Mouse (Mus musculus) forebrain, embryonic 12.5 days (tissue): Measurements from ENCODE around the gene Adcy9. TPM values are rescaled to one million over a fixed set of nuclear protein-coding genes. Genes with fewer than 3 reads are reported as not detected.

ENCODE experiments used
- ATAC-seq: fragments of 200-750 bp; cut with Nextera tagmentation; 2 replicates; pipeline ENCODE4 v1.8.0; 2017; ENCODE audit warnings: moderate TSS enrichment; ENCODE audit not compliant: low FRiP score
- H3K27ac ChIP-seq: fragments of 300-500 bp; sonication (generic); 2 replicates; pipeline ENCODE4 v1.5.1; 2016; ENCODE audit warnings: mild to moderate bottlenecking
- H3K27me3 ChIP-seq: fragments of 300-500 bp; sonication (generic); 2 replicates; pipeline ENCODE4 v1.6.1; 2016; ENCODE audit warnings: mild to moderate bottlenecking
- H3K36me3 ChIP-seq: fragments of 300-500 bp; sonication (generic); replicated peaks from 2 replicates; pipeline ENCODE4 v1.6.1; 2016; ENCODE audit warnings: mild to moderate bottlenecking
- H3K4me1 ChIP-seq: fragments of 300-500 bp; sonication (generic); 2 replicates; pipeline ENCODE4 v1.6.1; 2016
- H3K4me2 ChIP-seq: fragments of 300-500 bp; sonication (generic); 2 replicates; pipeline ENCODE4 v1.6.1; 2016; ENCODE audit warnings: mild to moderate bottlenecking, moderate library complexity
- H3K4me3 ChIP-seq: fragments of 300-500 bp; sonication (generic); replicated peaks from 2 replicates; pipeline ENCODE4 v1.5.1; 2016; ENCODE audit warnings: mild to moderate bottlenecking
- H3K9ac ChIP-seq: fragments of 300-500 bp; sonication (generic); 2 replicates; pipeline ENCODE4 v1.6.1; 2016; ENCODE audit warnings: mild to moderate bottlenecking
- H3K9me3 ChIP-seq: fragments of 300-500 bp; sonication (generic); 2 replicates; pipeline ENCODE4 v1.6.1; 2016
- WGBS: fragments of 180-500 bp; shearing (Covaris S2); methylation state at CpG from one replicate; pipeline ENCODE4 v1.1.7; 2016; 5-methylcytosine and 5-hydroxymethylcytosine counted together
- polyA plus RNA-seq: library from polyadenylated mRNA; unstranded; fragments of >200 nt; fragmentation: Nextera tagmentation; extraction: Ambion mirVana; gene quantifications from 2 replicates; pipeline ENCODE4 v1.2.1, GENCODE M21; 2016

The Adcy9 gene
- polyA plus RNA-seq, 1 experiment from 2014 or later = 1.4 TPM

GRCm38 (mm10) chr16:4398782-4399181 is 21.5 kb downstream of the Adcy9 start:
- WGBS = 86% methylated on average over 2 of the region's 2 CpGs
- no peak for ATAC-seq
- no peaks in the 10 kb centered on the region for H3K27me3 ChIP-seq

GRCm38 (mm10) chr16:4397636-4398035 is 22.7 kb downstream of the Adcy9 start:
- Histone ChIP-seq H3K9me3 (no peaks in the 10 kb centered on the region), H3K9ac (no peak overlapping the region), H3K4me3 (no peak overlapping the region), H3K27me3 (no peaks in the 10 kb centered on the region), H3K4me2 (no peak overlapping the region), H3K4me1 (no peaks in the 10 kb centered on the region), H3K36me3 (no peaks in the 10 kb centered on the region), H3K27ac (no peak overlapping the region)
- 90% methylated on average over 7 of the region's 7 CpGs for WGBS
- ATAC-seq = no peak

More at GRCm38 (mm10) chr16:4398782-4399181, 21.5 kb downstream of the Adcy9 start:
- H3K9ac ChIP-seq = no peak overlapping the region
- H3K27ac ChIP-seq = no peak overlapping the region
- no peaks in the 10 kb centered on the region for H3K4me1 ChIP-seq
- H3K4me2 ChIP-seq = no peak overlapping the region
- H3K9me3 ChIP-seq = no peaks in the 10 kb centered on the region
- H3K4me3 ChIP-seq = no peak overlapping the region
- no peaks in the 10 kb centered on the region for H3K36me3 ChIP-seq

GRCm38 (mm10) chr16:4395687-4396341 is 24.5 kb downstream of the Adcy9 start:
- Histone ChIP-seq H3K27me3 (no peaks in the 10 kb centered on the region), H3K9me3 (no peaks in the 10 kb centered on the region), H3K9ac (no peak overlapping the region), H3K36me3 (no peaks in the 10 kb centered on the region), H3K27ac (no peak overlapping the region), H3K4me2 (no peak overlapping the region), H3K4me1 (no peaks in the 10 kb centered on the region), H3K4me3 (no peak overlapping the region)
- ATAC-seq = no peak
- WGBS = 83% methylated on average over 10 of the region's 10 CpGs

GRCm38 (mm10) chr16:4394991-4395590 is 25.2 kb downstream of the Adcy9 start:
- Histone ChIP-seq H3K9me3 (no peaks in the 10 kb centered on the region), H3K4me1 (no peaks in the 10 kb centered on the region)

GRCm38 (mm10) chr16:4383473-4384038 is 36.7 kb downstream of the Adcy9 start:
- H3K27me3 ChIP-seq = no peaks in the 10 kb centered on the region
- no peaks in the 10 kb centered on the region for H3K4me1 ChIP-seq
- H3K4me2 ChIP-seq = no peak overlapping the region
- no peak overlapping the region for H3K27ac ChIP-seq
- ATAC-seq = no peak
- WGBS = 73% methylated on average over 4 of the region's 4 CpGs
- H3K9ac ChIP-seq = no peak overlapping the region
- H3K36me3 ChIP-seq = no peaks in the 10 kb centered on the region
- no peak overlapping the region for H3K4me3 ChIP-seq
- no peaks in the 10 kb centered on the region for H3K9me3 ChIP-seq

More at GRCm38 (mm10) chr16:4394991-4395590, 25.2 kb downstream of the Adcy9 start:
- WGBS = 81% methylated on average over 4 of the region's 4 CpGs
- Histone ChIP-seq H3K9ac (no peak overlapping the region), H3K36me3 (no peaks in the 10 kb centered on the region), H3K4me3 (no peak overlapping the region), H3K27me3 (no peaks in the 10 kb centered on the region), H3K4me2 (no peak overlapping the region), H3K27ac (no peak overlapping the region)
- no peak for ATAC-seq

- no peak for ATAC-seq
- H3K9me3 ChIP-seq = no peaks in the 10 kb centered on the region
- no peaks in the 10 kb centered on the region for H3K27me3 ChIP-seq
- 95% methylated on average over 3 of the region's 3 CpGs for WGBS
- no peaks in the 10 kb centered on the region for H3K36me3 ChIP-seq
- H3K4me1 ChIP-seq = no peaks in the 10 kb centered on the region
- no peak overlapping the region for H3K4me3 ChIP-seq
- no peak overlapping the region for H3K4me2 ChIP-seq
- no peak overlapping the region for H3K9ac ChIP-seq
- H3K27ac ChIP-seq = no peak overlapping the region
These were observed 37.9 kb downstream of the Adcy9 start for GRCm38 (mm10) chr16:4382406-4382805.

GRCm38 (mm10) chr16:4381487-4381886 is 38.8 kb downstream of the Adcy9 start:
- H3K9me3 ChIP-seq = no peaks in the 10 kb centered on the region
- H3K36me3 ChIP-seq = no peaks in the 10 kb centered on the region
- H3K27ac ChIP-seq = no peak overlapping the region
- H3K4me2 ChIP-seq = no peak overlapping the region
- no peaks in the 10 kb centered on the region for H3K27me3 ChIP-seq
- no peak overlapping the region for H3K4me3 ChIP-seq
- no peaks in the 10 kb centered on the region for H3K4me1 ChIP-seq
- H3K9ac ChIP-seq = no peak overlapping the region
- 86% methylated on average over 4 of the region's 4 CpGs for WGBS
- no peak for ATAC-seq

- 88% methylated on average over 1 of the region's 1 CpGs for WGBS
- H3K27me3 ChIP-seq = no peaks in the 10 kb centered on the region
These were observed 41.5 kb downstream of the Adcy9 start for GRCm38 (mm10) chr16:4378788-4379187.

GRCm38 (mm10) chr16:4377556-4377955 is 42.7 kb downstream of the Adcy9 start:
- Histone ChIP-seq H3K36me3 (no peaks in the 10 kb centered on the region), H3K27me3 (no peaks in the 10 kb centered on the region), H3K4me3 (no peak overlapping the region), H3K9ac (no peak overlapping the region), H3K9me3 (no peaks in the 10 kb centered on the region), H3K4me1 (no peaks in the 10 kb centered on the region), H3K4me2 (no peak overlapping the region), H3K27ac (no peak overlapping the region)
- 74% methylated on average over 5 of the region's 5 CpGs for WGBS
- no peak for ATAC-seq

More at GRCm38 (mm10) chr16:4378788-4379187, 41.5 kb downstream of the Adcy9 start:
- Histone ChIP-seq H3K9ac (no peak overlapping the region), H3K27ac (no peak overlapping the region), H3K36me3 (no peaks in the 10 kb centered on the region), H3K4me3 (no peak overlapping the region), H3K4me1 (no peaks in the 10 kb centered on the region), H3K9me3 (no peaks in the 10 kb centered on the region), H3K4me2 (no peak overlapping the region)
- no peak for ATAC-seq

GRCm38 (mm10) chr16:4374780-4375380 is 45.4 kb downstream of the Adcy9 start:
- H3K27ac ChIP-seq = no peak overlapping the region
- ATAC-seq = no peak
- no peaks in the 10 kb centered on the region for H3K36me3 ChIP-seq
- 80% methylated on average over 7 of the region's 7 CpGs for WGBS
- H3K9me3 ChIP-seq = no peaks in the 10 kb centered on the region
- no peak overlapping the region for H3K9ac ChIP-seq
- no peaks in the 10 kb centered on the region for H3K4me1 ChIP-seq
- no peaks in the 10 kb centered on the region for H3K27me3 ChIP-seq
- no peak overlapping the region for H3K4me3 ChIP-seq
- H3K4me2 ChIP-seq = no peak overlapping the region

GRCm38 (mm10) chr16:4374270-4374669 is 46.0 kb downstream of the Adcy9 start:
- H3K27me3 ChIP-seq = no peaks in the 10 kb centered on the region
- no peak for ATAC-seq
- H3K36me3 ChIP-seq = no peaks in the 10 kb centered on the region
- no peak overlapping the region for H3K27ac ChIP-seq
- 83% methylated on average over 5 of the region's 5 CpGs for WGBS
- no peaks in the 10 kb centered on the region for H3K9me3 ChIP-seq
- H3K4me3 ChIP-seq = no peak overlapping the region
- no peak overlapping the region for H3K9ac ChIP-seq
- no peak overlapping the region for H3K4me2 ChIP-seq
- H3K4me1 ChIP-seq = no peaks in the 10 kb centered on the region

- H3K4me2 ChIP-seq = no peak overlapping the region
- no peak for ATAC-seq
- no peaks in the 10 kb centered on the region for H3K36me3 ChIP-seq
- H3K4me1 ChIP-seq = no peaks in the 10 kb centered on the region
- H3K27me3 ChIP-seq = no peaks in the 10 kb centered on the region
- no peak overlapping the region for H3K4me3 ChIP-seq
- H3K9ac ChIP-seq = no peak overlapping the region
- H3K27ac ChIP-seq = no peak overlapping the region
- no peaks in the 10 kb centered on the region for H3K9me3 ChIP-seq
- WGBS = 88% methylated on average over 2 of the region's 2 CpGs
These were observed 49.3 kb downstream of the Adcy9 start for GRCm38 (mm10) chr16:4371039-4371438.
